Mouse (Mus musculus): ENCODE data around the gene Kcnmb4. TPM values are rescaled to one million over a fixed set of nuclear protein-coding genes. Genes with fewer than 3 reads are reported as not detected.
A peak's percentile ranks its signal among the peaks of the same experiment; 100 is the strongest.

Kcnmb4 gene
- polyA plus RNA-seq, 1 experiment from 2014 or later = 1.5 TPM

- Histone ChIP-seq H3K9me3 (replicated peaks; ENCODE audit: low read length) (no peaks in the 10 kb centered on the region), H3K27me3 (ENCODE audit: insufficient read depth, low read length) (no peaks in the 10 kb centered on the region), H3K4me1 (replicated peaks; ENCODE audit: insufficient read depth, low read length) (no peaks in the 10 kb centered on the region), H3K27ac (no peak overlapping the region), H3K36me3 (ENCODE audit: insufficient read depth, low read length) (no peaks in the 10 kb centered on the region), H3K4me3 (replicated peaks; ENCODE audit: low read depth, low read length) (no peak overlapping the region), H3K4me2 (ENCODE audit: low read length) (no peak overlapping the region), H3K9ac (ENCODE audit: low read depth, low read length) (no peak overlapping the region)
- DNase-seq (ENCODE audit: low spot score) (no peak), ATAC-seq (replicated peaks; ENCODE audit: low FRiP score, low read depth) (no peak)
- 93% methylated on average over 6 of the region's 6 CpGs for WGBS
- TF ChIP-seq CTCF (IDR thresholded peaks at IDR 0.05; ENCODE audit: low read depth) = no peak
Measured at GRCm38 (mm10) chr10:116374111-116374510, 99.6 kb downstream of the Kcnmb4 start.

GRCm38 (mm10) chr10:116370991-116371725 is 102.5 kb downstream of the Kcnmb4 start:
- Histone ChIP-seq H3K9ac (ENCODE audit: low read depth, low read length) (no peak overlapping the region), H3K36me3 (ENCODE audit: insufficient read depth, low read length) (no peaks in the 10 kb centered on the region), H3K27me3 (ENCODE audit: insufficient read depth, low read length) (no peaks in the 10 kb centered on the region), H3K4me1 (replicated peaks; ENCODE audit: insufficient read depth, low read length) (no peaks in the 10 kb centered on the region), H3K4me3 (replicated peaks; ENCODE audit: low read depth, low read length) (no peak overlapping the region), H3K9me3 (replicated peaks; ENCODE audit: low read length) (no peaks in the 10 kb centered on the region), H3K27ac (no peak overlapping the region), H3K4me2 (ENCODE audit: low read length) (no peak overlapping the region)
- 47% methylated on average over 6 of the region's 6 CpGs for WGBS
- peak; percentile 23 for DNase-seq (ENCODE audit: low spot score)
- no peak for ATAC-seq (replicated peaks; ENCODE audit: low FRiP score, low read depth)
- TF ChIP-seq CTCF (IDR thresholded peaks at IDR 0.05; ENCODE audit: low read depth) = no peak

Other genes starting within 250 kb of the Kcnmb4 start
- gene Ptprb, start 198.4 kb downstream of the Kcnmb4 start, polyA plus RNA-seq (2015; fragmentation: Nextera tagmentation; extraction: Ambion mirVana) = 5.5 and 6.4 TPM in 2 replicates
- gene Cnot2, start 107.6 kb upstream of the Kcnmb4 start, polyA plus RNA-seq (2015; fragmentation: Nextera tagmentation; extraction: Ambion mirVana) = 73.4 and 83.5 TPM in 2 replicates